Mouse (Mus musculus) ES-Bruce4 (cell line): ENCODE measurements around the gene Neurog2.

Experiments used
- CTCF ChIP-seq: IDR thresholded peaks from one replicate; pipeline ENCODE4 v1.8.1; 2011; ENCODE audit warnings: low read depth, low read length
- EP300 ChIP-seq: IDR thresholded peaks from 2 replicates; pipeline ENCODE4 v1.6.1; 2011; ENCODE audit warnings: low read depth, low read length; ENCODE audit not compliant: insufficient read depth
- POLR2A ChIP-seq: IDR thresholded peaks from one replicate; pipeline ENCODE4 v1.8.1; 2011; ENCODE audit warnings: low read length; ENCODE audit not compliant: insufficient read depth

DNA sequence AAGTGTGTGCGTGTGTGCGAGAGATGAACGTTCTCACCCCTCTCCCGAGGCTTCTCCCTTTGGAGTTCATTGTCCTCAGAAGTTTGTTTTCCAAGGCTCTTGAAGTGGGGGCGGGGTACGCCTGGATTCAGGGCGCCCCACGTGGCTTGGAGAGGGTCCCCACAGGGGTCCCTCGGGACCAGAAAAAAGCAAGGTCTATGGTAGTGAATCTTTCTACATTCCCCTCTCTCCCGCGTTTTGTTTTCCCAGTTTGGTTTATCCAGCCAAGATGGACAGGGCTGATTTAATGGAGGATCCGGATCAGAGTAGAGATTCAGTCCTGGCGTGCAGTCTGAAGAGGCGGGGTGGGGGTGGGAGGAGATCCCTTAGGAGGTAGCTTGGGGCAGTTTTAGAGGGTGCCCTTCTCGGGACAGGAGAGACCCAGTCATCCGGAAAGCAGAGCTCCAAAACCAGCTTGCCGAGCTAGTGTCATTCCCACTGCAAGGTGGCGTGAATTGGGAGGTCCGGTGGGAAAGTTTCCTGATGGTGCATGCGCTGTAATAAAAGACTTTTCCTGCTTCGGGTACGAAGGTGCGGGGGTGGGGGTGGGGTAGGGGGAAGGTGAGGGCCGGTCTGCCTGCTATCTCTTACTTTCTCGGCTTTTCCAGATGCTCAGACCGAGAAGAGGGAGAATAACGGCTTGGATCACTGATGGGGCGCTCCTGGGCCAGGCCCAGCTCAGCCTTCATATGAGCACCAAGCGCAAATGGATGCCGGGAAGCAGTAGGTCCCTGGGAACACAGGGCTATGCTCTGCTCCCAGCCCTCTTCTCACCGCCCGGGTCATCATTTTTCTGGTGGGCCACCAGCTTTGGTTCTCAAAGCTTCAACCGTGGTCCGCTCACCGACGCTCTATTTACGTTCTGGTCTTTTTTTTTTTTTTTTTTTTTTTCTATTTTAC lies 8.1 kb downstream of the Neurog2 start:
- TF ChIP-seq CTCF, result no peak
- no peak for TF ChIP-seq POLR2A
- TF ChIP-seq EP300, result no peak
